Mouse (Mus musculus) activated CD4-positive, CD25-positive, alpha-beta regulatory T cell, adult 4 months (primary cell): ENCODE results near the gene Phactr2. TPM values are rescaled to one million over a fixed set of nuclear protein-coding genes. Genes with fewer than 3 reads are reported as not detected.

Experiments
- polyA plus RNA-seq, 2 experiments: library from polyadenylated mRNA; unstranded; fragments of 100-300 nt; shearing (Covaris generic); gene quantifications; one replicate each; pipeline ENCODE4 v1.2.1; 2017

Gene Phactr2
- polyA plus RNA-seq, 2 experiments from 2014 or later = 1.7 to 3.1 TPM

Other genes starting within 250 kb of the Phactr2 start
- gene Fuca2, start 25.1 kb upstream of the Phactr2 start, polyA plus RNA-seq = 10 to 100 TPM; 52.6 to 57.9 TPM
- 1 to 10 TPM; 4.6 to 6.1 TPM for gene Adat2, start 78.5 kb upstream of the Phactr2 start, polyA plus RNA-seq
- 10 to 100 TPM; 28.7 to 32.0 TPM for gene Pex3, start 78.7 kb upstream of the Phactr2 start, polyA plus RNA-seq